Mouse (Mus musculus): ENCODE results near the gene Slc25a39.
A peak's percentile ranks its signal among the peaks of the same experiment; 100 is the strongest.

Gene Slc25a39

GRCm38 (mm10) chr11:102435754-102436470 is 28.2 kb upstream of the Slc25a39 start:
- DNase-seq = peak; percentile 71

GRCm38 (mm10) chr11:102434816-102435705 is 27.3 kb upstream of the Slc25a39 start:
- DNase-seq = peak; percentile 61

GRCm38 (mm10) chr11:102434406-102434805 is 26.7 kb upstream of the Slc25a39 start:
- peak; percentile 95 for DNase-seq

- DNase-seq = peak; percentile 58
Observed at GRCm38 (mm10) chr11:102433866-102434265, 26.1 kb upstream of the Slc25a39 start.

GRCm38 (mm10) chr11:102432896-102433295 is 25.1 kb upstream of the Slc25a39 start:
- peak; percentile 85 for DNase-seq

- DNase-seq = peak; percentile 61
Observed at GRCm38 (mm10) chr11:102432115-102432843, 24.5 kb upstream of the Slc25a39 start.

- peak; percentile 58 for DNase-seq
Observed at GRCm38 (mm10) chr11:102431728-102432114, 24.0 kb upstream of the Slc25a39 start.

- DNase-seq = peak; percentile 87
Observed at GRCm38 (mm10) chr11:102431018-102431645, 23.4 kb upstream of the Slc25a39 start.

- peak; percentile 98 for DNase-seq
Observed at GRCm38 (mm10) chr11:102430121-102431017, 22.6 kb upstream of the Slc25a39 start, which contains the start of gene Grn. Gene Grn (plus strand): TSS chr11:102430315.

- no peak for DNase-seq
Observed at GRCm38 (mm10) chr11:102429551-102429950, 21.8 kb upstream of the Slc25a39 start.

GRCm38 (mm10) chr11:102428981-102429540 is 21.3 kb upstream of the Slc25a39 start:
- DNase-seq = peak; percentile 53

- DNase-seq = peak; percentile 8
Observed at GRCm38 (mm10) chr11:102425555-102426316, 18.0 kb upstream of the Slc25a39 start.

- peak; percentile 14 for DNase-seq
Observed at GRCm38 (mm10) chr11:102424666-102425065, 16.9 kb upstream of the Slc25a39 start.

GRCm38 (mm10) chr11:102421559-102421958 is 13.8 kb upstream of the Slc25a39 start:
- DNase-seq = no peak

GRCm38 (mm10) chr11:102418887-102419286 is 11.1 kb upstream of the Slc25a39 start:
- peak; percentile 3 for DNase-seq

- peak; percentile 9 for DNase-seq
Observed at GRCm38 (mm10) chr11:102417160-102417559, 9.4 kb upstream of the Slc25a39 start.

- peak; percentile 3 for DNase-seq
Observed at GRCm38 (mm10) chr11:102415034-102415802, 7.5 kb upstream of the Slc25a39 start.

- DNase-seq = peak; percentile 21
Observed at GRCm38 (mm10) chr11:102413059-102413458, 5.3 kb upstream of the Slc25a39 start.

GRCm38 (mm10) chr11:102411704-102412103 is 4.0 kb upstream of the Slc25a39 start:
- DNase-seq = peak; percentile 94
